Mouse (Mus musculus): ENCODE results near the gene Atp6v0d1.
A peak's percentile ranks its signal among the peaks of the same experiment; 100 is the strongest.
"Not testable (repeated sequence)": the region's sequence is repeated elsewhere in the genome, so short reads cannot be mapped to it uniquely, and the experiment has no call there.

Atp6v0d1 gene

GRCm38 (mm10) chr8:105565952-105566702 lies at the start of gene Atp6v0d1:
Gene Atp6v0d1 (minus strand): TSS chr8:105566047.
- peak; percentile 99 for DNase-seq (ENCODE audit: low spot score)

GRCm38 (mm10) chr8:105613830-105614511 lies 48.1 kb upstream of the Atp6v0d1 start:
- DNase-seq (ENCODE audit: low spot score): no peak

GRCm38 (mm10) chr8:105613037-105613436 lies 47.2 kb upstream of the Atp6v0d1 start:
- DNase-seq (ENCODE audit: low spot score): no peak

DNA sequence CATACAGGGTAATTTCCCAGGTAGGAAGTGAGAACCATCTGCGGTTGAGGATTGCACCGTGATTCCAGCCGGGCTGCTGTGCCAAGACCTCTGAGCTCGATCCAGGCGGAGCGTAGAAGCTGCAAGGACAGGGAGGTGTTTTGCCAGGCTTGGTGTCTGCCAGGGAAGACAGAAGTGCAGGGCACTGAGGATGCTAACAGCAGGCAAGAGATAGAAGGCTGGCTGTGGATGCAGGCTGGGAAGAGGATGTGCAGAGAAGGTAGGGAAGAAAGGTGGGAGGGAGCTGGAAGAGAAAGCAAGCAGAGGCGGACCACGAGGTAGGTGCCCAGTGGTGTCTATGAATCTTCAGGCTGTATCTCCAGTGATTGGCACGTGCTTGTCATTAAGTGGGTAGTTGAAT lies 46.0 kb upstream of the Atp6v0d1 start:
- DNase-seq (ENCODE audit: low spot score): no peak

- no peak for DNase-seq (ENCODE audit: low spot score)
Measured at GRCm38 (mm10) chr8:105609771-105610170, 43.9 kb upstream of the Atp6v0d1 start.

DNA sequence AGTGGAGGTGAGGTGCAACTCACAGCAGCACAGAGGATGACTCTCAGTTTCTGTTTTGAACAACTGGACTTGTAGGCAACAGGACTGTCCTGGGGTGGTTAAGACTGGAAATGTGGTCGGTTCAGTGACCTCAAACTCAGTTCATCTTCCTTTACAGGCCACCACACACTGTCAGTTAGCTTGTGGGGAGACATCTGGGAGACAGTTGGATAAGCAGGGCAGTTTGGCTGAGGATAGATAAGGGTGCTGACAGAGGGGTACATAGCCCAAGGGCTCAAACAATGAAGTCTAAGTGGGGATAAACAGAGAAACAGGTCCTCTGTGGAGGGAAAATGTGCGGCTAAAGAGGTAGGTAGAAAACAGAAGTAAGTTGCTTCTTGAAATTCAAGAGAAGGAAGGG lies 43.5 kb upstream of the Atp6v0d1 start:
- no peak for DNase-seq (ENCODE audit: low spot score)

- no peak for DNase-seq (ENCODE audit: low spot score)
Measured at GRCm38 (mm10) chr8:105607684-105608083, 41.8 kb upstream of the Atp6v0d1 start.

DNA sequence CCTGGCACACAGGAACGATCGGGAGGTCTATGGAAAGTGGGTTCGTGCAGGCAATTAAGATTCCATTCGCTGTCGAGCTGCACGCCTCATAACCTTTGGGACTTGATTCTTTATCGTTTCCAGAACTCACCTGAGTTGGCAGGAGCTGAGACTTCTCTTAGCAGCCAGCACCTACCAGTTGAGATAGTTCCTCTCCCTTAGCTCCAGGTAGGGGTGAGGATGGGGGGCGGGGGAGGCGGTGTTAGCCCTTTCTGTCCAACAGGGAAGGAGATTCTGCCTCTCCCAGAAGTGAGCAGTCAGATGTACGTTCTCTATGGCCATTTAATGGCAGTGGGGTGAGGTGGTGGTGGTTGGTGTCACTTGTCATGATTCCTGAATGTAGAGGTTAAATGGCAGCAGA lies 41.2 kb upstream of the Atp6v0d1 start:
- no peak for DNase-seq (ENCODE audit: low spot score)

- peak; percentile 82 for DNase-seq (ENCODE audit: low spot score)
Measured at GRCm38 (mm10) chr8:105606189-105607023, 40.6 kb upstream of the Atp6v0d1 start.

GRCm38 (mm10) chr8:105605491-105606188 lies 39.8 kb upstream of the Atp6v0d1 start:
- no peak for DNase-seq (ENCODE audit: low spot score)

DNA sequence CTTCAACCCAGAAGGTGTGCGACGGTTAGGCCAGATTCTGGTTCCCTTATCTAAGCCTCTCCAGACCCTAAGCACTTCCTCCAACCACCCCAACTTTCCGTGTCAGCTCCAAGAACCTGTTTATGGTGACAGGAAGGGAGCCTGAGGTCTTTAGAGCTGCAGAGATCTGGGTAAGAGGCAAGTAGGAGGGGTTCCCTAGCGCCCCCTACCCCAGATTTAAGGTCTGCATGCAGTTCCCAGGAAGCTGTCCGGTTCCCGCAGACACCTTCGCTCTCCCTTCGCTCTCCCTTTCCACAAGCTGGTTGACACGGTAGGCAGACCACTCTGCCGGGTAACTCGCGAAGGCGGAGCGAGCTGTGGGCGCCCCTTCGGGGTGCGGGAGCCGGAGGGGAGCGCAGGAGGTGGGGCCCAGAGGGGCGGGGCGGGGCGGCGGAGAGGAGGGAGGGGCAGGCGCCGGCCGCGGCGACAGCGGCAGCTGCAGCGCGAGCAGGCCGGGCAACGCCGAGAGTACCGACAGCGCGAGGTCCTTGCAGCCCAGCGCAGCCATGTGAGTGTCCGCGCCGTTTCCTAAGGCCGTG lies 39.0 kb upstream of the Atp6v0d1 start, which contains the start of gene Ripor1:
TSS of gene Ripor1 (plus strand) at position 452 of the 578 bp plus-strand sequence.
- no peak for DNase-seq (ENCODE audit: low spot score)

- not testable (repeated sequence) for DNase-seq (ENCODE audit: low spot score)
Measured at GRCm38 (mm10) chr8:105602540-105602939, 36.7 kb upstream of the Atp6v0d1 start.

DNA sequence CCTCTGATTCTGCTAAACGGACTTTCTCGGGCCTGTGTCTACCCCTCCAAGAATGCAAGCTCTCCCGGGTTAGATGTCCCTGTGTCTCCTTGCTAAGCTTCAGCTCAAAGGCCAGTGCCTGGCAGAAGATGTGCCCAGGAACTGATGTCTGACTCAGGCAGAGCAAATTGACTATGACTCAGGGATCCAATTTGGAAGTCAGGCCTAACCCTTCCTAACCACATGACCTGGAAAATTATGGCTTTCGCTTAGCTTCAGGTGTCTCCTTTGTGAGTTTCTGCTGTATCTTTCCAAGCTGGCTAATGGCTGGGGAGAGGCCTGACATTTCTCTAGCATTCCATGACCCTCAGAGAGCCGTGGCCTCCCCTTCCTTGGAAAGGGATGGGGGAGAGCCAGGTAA lies 35.5 kb upstream of the Atp6v0d1 start:
- no peak for DNase-seq (ENCODE audit: low spot score)

DNA sequence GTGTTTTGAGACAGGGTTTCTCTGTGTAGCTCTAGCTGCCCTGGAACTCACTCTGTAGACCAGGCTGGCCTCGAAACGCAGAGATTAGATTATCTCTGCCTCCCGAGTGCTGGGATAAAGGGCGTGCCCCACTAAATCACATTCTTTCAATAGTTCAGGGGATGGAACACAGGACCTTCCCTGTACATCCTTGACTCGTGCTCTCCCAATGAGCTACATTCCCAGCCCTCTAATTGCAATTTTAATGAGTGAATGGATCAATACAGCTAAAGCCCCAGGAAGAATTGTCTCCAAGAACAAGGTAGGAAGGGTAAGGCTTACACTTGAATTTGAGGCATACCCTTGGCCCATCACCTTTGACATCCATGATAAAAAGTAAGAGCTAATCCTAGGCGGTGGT lies 32.9 kb upstream of the Atp6v0d1 start:
- no peak for DNase-seq (ENCODE audit: low spot score)

GRCm38 (mm10) chr8:105596362-105597034 lies 30.7 kb upstream of the Atp6v0d1 start:
- no peak for DNase-seq (ENCODE audit: low spot score)

GRCm38 (mm10) chr8:105594451-105595242 lies 28.8 kb upstream of the Atp6v0d1 start:
- DNase-seq (ENCODE audit: low spot score): no peak

DNA sequence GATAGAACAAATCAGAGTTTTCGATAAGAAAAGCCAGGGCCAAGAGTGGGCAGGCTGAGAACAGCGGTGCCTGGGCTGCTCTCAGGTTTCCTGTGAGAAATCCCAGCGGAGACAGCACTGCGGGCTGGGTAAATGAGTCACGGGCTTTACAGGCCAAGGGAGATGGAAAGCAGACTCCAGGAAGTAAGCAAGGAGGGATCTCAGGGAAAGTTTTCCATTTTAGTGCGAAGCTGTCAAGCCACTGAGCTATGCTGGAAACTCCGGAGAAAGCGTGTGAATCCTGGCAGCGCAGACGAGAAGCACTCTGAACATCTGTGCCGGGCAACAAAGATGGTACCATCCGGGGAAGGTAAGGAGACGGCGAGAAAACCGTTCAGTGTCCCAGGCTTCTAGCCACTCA lies 28.0 kb upstream of the Atp6v0d1 start:
- DNase-seq (ENCODE audit: low spot score): no peak

- DNase-seq (ENCODE audit: low spot score): no peak
Measured at GRCm38 (mm10) chr8:105592431-105592830, 26.6 kb upstream of the Atp6v0d1 start.

- DNase-seq (ENCODE audit: low spot score): no peak
Measured at GRCm38 (mm10) chr8:105579719-105580118, 13.9 kb upstream of the Atp6v0d1 start.

GRCm38 (mm10) chr8:105575538-105575937 lies 9.7 kb upstream of the Atp6v0d1 start:
- no peak for DNase-seq (ENCODE audit: low spot score)
